Mouse (Mus musculus) kidney, postnatal 0 days (tissue): ENCODE data around the gene Dmwd. TPM values are rescaled to one million over a fixed set of nuclear protein-coding genes. Genes with fewer than 3 reads are reported as not detected.

Experiments used
- ATAC-seq: fragments of 200-750 bp; cut with Nextera tagmentation; replicated peaks from 2 replicates; pipeline ENCODE4 v1.8.0; 2017; ENCODE audit warnings: low read depth, moderate number of reproducible peaks, moderate TSS enrichment, moderate library complexity; ENCODE audit not compliant: low FRiP score
- DNase-seq: peaks from one replicate; pipeline ENCODE4 v3.0.0-alpha.2; 2016; ENCODE audit warnings: low spot score
- H3K27ac ChIP-seq: fragments of 300-500 bp; sonication (generic); 2 replicates; pipeline ENCODE4 v1.5.1; 2014; ENCODE audit warnings: mild to moderate bottlenecking
- H3K27me3 ChIP-seq: fragments of 300-500 bp; sonication (generic); 2 replicates; pipeline ENCODE4 v1.6.1; 2014; ENCODE audit warnings: low read length, mixed read lengths; ENCODE audit not compliant: insufficient read depth
- H3K36me3 ChIP-seq: fragments of 300-500 bp; sonication (generic); 2 replicates; pipeline ENCODE4 v1.6.1; 2014; ENCODE audit warnings: low read length, mixed read lengths; ENCODE audit not compliant: insufficient read depth
- H3K4me1 ChIP-seq: fragments of 300-500 bp; sonication (generic); replicated peaks from 2 replicates; pipeline ENCODE4 v1.6.1; 2014; ENCODE audit warnings: antibody characterized with exemption, low read length, mixed read lengths; ENCODE audit not compliant: insufficient read depth
- H3K4me2 ChIP-seq: fragments of 300-500 bp; sonication (generic); 2 replicates; pipeline ENCODE4 v1.6.1; 2014; ENCODE audit warnings: mild to moderate bottlenecking, low read length, moderate library complexity, mixed read lengths
- H3K4me3 ChIP-seq: fragments of 300-500 bp; sonication (generic); replicated peaks from 2 replicates; pipeline ENCODE4 v1.5.1; 2014; ENCODE audit warnings: low read depth, low read length
- H3K9ac ChIP-seq: fragments of 300-500 bp; sonication (generic); 2 replicates; pipeline ENCODE4 v1.6.1; 2014; ENCODE audit warnings: low read depth, low read length
- H3K9me3 ChIP-seq: fragments of 300-500 bp; sonication (generic); replicated peaks from 2 replicates; pipeline ENCODE4 v1.6.1; 2016; ENCODE audit warnings: low read length, inconsistent platforms, mixed read lengths
- CTCF ChIP-seq: IDR thresholded peaks from 2 replicates; pipeline ENCODE4 v1.5.1; 2016; ENCODE audit warnings: antibody characterized with exemption, low read depth, mild to moderate bottlenecking, moderate library complexity
- WGBS: fragments of 180-500 bp; shearing (Covaris S2); extraction: QIAGEN DNeasy Blood & Tissue Kit; methylation state at CpG from one replicate; pipeline ENCODE4 v1.1.7; 2014; 5-methylcytosine and 5-hydroxymethylcytosine counted together
- polyA plus RNA-seq: library from polyadenylated mRNA; unstranded; fragments of >200 nt; fragmentation: Nextera tagmentation; extraction: Ambion mirVana; gene quantifications from 2 replicates; pipeline ENCODE4 v1.2.1, GENCODE M21; 2015

Gene Dmwd
- polyA plus RNA-seq, 1 experiment from 2014 or later, result 16.9 TPM

GRCm38 (mm10) chr7:19094826-19095750 is 19.1 kb downstream of the Dmwd start:
- H3K4me3 ChIP-seq, result peak overlapping the region; percentile 76
- under 1% methylated on average over 78 of the region's 87 CpGs for WGBS
- peak overlapping the region; percentile 96 for H3K27ac ChIP-seq
- DNase-seq (peak; percentile 65), ATAC-seq (no peak)
- 0 out of 2 replicates have a peak, but pooled peaks cover 4% of the 10 kb centered on the region for H3K36me3 ChIP-seq
- no peaks in the 10 kb centered on the region for H3K9me3 ChIP-seq
- peaks cover 20% of the 10 kb centered on the region for H3K4me1 ChIP-seq
- H3K27me3 ChIP-seq, result no peaks in the 10 kb centered on the region
- H3K4me2 ChIP-seq, result peak overlapping the region; percentile 92
- H3K9ac ChIP-seq, result peak overlapping the region; percentile 86
- no peak for TF ChIP-seq CTCF

- Histone ChIP-seq H3K4me2 (peak overlapping the region; percentile 92), H3K4me3 (peak overlapping the region; percentile 76), H3K27me3 (no peaks in the 10 kb centered on the region), H3K36me3 (0 out of 2 replicates have a peak, but pooled peaks cover 3% of the 10 kb centered on the region), H3K27ac (peak overlapping the region; percentile 96), H3K4me1 (peaks cover 20% of the 10 kb centered on the region), H3K9ac (peak overlapping the region; percentile 86), H3K9me3 (no peaks in the 10 kb centered on the region)
- under 1% methylated on average over 17 of the region's 19 CpGs for whole genome bisulfite sequencing
- DNase-seq, result peak; percentile 91
- no peak for TF ChIP-seq CTCF
- 0 out of 2 replicates have a peak, but pooled peaks have one; percentile 4 for ATAC-seq
These were observed 19.7 kb downstream of the Dmwd start for GRCm38 (mm10) chr7:19095751-19096110.

GRCm38 (mm10) chr7:19096421-19096976 is 20.5 kb downstream of the Dmwd start:
- H3K4me3 ChIP-seq, result peak overlapping the region; percentile 76
- H3K27me3 ChIP-seq, result no peaks in the 10 kb centered on the region
- H3K36me3 ChIP-seq, result no peaks in the 10 kb centered on the region
- DNase-seq (no peak), ATAC-seq (no peak)
- H3K4me1 ChIP-seq, result peaks cover 20% of the 10 kb centered on the region
- no peaks in the 10 kb centered on the region for H3K9me3 ChIP-seq
- peak overlapping the region; percentile 86; the same call in 1 of the 2 replicates for H3K9ac ChIP-seq
- 0 out of 2 replicates have a peak overlapping the region, but pooled peaks have one; percentile 96 for H3K27ac ChIP-seq
- 50% methylated on average over 5 of the region's 5 CpGs for WGBS
- TF ChIP-seq CTCF, result no peak
- peak overlapping the region; percentile 92 for H3K4me2 ChIP-seq

- TF ChIP-seq CTCF, result no peak
- no peak for ATAC-seq
- no peak for DNase-seq
- Histone ChIP-seq H3K4me3 (no peak overlapping the region), H3K36me3 (no peaks in the 10 kb centered on the region), H3K4me1 (peaks cover 17% of the 10 kb centered on the region), H3K27ac (no peak overlapping the region), H3K9ac (no peak overlapping the region), H3K4me2 (no peak overlapping the region), H3K9me3 (no peaks in the 10 kb centered on the region), H3K27me3 (no peaks in the 10 kb centered on the region)
- 65% methylated on average over 2 of the region's 2 CpGs for WGBS
These were observed 21.2 kb downstream of the Dmwd start for GRCm38 (mm10) chr7:19097217-19097616.

- H3K9me3 ChIP-seq, result no peaks in the 10 kb centered on the region
- H3K4me1 ChIP-seq, result peaks cover 13% of the 10 kb centered on the region
- DNase-seq (no peak), ATAC-seq (no peak)
- no peak overlapping the region for H3K27ac ChIP-seq
- H3K9ac ChIP-seq, result no peak overlapping the region
- H3K4me3 ChIP-seq, result no peak overlapping the region
- no peak for TF ChIP-seq CTCF
- H3K27me3 ChIP-seq, result no peaks in the 10 kb centered on the region
- no peaks in the 10 kb centered on the region for H3K36me3 ChIP-seq
- H3K4me2 ChIP-seq, result no peak overlapping the region
These were observed 21.8 kb downstream of the Dmwd start for GRCm38 (mm10) chr7:19097863-19098262.

- ATAC-seq, result no peak
These were observed 22.8 kb downstream of the Dmwd start for GRCm38 (mm10) chr7:19098811-19099210.

More at GRCm38 (mm10) chr7:19098811-19099210, 22.8 kb downstream of the Dmwd start:
- Histone ChIP-seq H3K36me3 (no peaks in the 10 kb centered on the region), H3K4me2 (no peak overlapping the region), H3K4me3 (no peak overlapping the region), H3K27me3 (no peaks in the 10 kb centered on the region), H3K4me1 (peaks cover 13% of the 10 kb centered on the region), H3K9me3 (no peaks in the 10 kb centered on the region), H3K9ac (no peak overlapping the region), H3K27ac (no peak overlapping the region)
- no peak for TF ChIP-seq CTCF
- no peak for DNase-seq
- 74% methylated on average over 7 of the region's 7 CpGs for WGBS
